Mouse (Mus musculus) heart, adult 8-10 months (tissue): ENCODE measurements at regions not wholly inside any gene's neighbourhood (a gene's known extent, or its start where the extent isn't known, plus 50 kb on each side); places are given as distances from the start of the nearest gene placed in this dataset.
A peak's percentile ranks its signal among the peaks of the same experiment; 100 is the strongest.
"Not testable (repeated sequence)": the region's sequence is repeated elsewhere in the genome, so short reads cannot be mapped to it uniquely, and the experiment has no call there.

Source experiments
- DNase-seq: peaks from one replicate; pipeline ENCODE4 v3.0.0; 2022; ENCODE audit warnings: low spot score

DNA sequence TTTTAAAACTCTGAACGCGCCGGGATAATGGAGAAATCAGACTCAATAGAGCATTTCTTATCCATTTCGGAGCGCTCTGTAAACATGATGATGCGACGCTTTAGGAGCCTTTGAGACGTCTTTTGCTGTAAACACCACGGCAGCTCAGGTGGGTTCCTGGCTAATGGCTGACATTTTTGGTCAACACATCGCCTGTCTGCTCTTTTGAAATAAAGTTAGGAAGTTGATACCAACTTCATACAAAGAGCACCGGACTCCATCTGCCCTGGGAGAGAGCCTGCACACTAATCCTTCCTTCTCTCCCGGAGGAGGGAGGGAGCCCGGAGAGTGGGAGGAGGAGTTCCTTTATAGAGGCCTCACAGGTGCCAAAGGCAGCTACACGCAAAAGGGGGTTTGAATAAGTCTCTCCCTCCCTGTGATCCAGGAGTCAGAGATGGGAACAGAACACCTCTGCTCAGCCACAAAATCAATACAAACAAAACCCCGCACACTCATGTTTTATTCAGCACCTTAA lies 63.8 kb upstream of the Srsf6 start:
- DNase-seq = no peak

GRCm38 (mm10) chr2:162866613-162867314 lies 64.6 kb upstream of the Srsf6 start:
- DNase-seq = no peak

GRCm38 (mm10) chr2:162864571-162864970 lies 66.8 kb upstream of the Srsf6 start:
- DNase-seq = no peak

DNA sequence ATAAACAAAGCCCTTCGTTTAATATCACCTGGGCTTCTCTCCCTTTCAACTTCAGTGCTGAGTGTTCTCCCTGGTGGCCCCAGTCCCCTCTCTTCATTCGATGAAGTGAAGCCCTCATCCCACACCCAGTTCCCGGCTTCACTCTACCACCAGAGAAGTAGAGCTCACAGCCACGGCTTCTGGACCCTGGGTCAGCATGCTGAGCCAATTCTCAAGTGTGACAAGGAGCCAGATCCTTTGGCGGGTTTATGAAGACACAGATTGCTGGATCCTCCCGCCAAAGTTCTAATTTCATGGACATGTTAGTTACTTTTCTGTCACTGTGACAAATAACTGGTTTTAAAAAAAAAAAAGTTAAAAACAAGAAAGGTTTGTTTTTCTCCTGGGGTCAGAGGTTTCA lies 76.7 kb upstream of the Srsf6 start:
- peak; percentile 14 for DNase-seq

DNA sequence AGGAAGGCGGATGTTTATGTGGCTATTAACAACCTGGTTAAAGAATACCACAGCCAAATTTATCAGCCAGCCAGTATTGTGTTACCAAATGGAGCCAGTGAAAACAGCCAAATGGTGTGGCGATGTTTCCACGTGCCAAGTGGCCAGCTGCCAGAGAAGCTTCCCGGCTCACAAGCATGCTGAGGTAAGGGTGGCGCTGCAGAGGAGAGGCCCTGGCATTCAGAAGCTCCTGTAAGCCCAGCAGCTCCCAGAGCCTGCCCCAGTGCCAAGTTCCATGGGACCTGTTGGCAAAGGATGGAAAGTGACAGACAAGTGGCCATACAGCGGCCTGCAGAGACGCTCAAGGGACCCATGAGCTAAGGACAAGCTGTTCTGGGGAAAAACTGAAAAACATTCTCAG lies 77.8 kb upstream of the Srsf6 start:
- DNase-seq = peak; percentile 59

DNA sequence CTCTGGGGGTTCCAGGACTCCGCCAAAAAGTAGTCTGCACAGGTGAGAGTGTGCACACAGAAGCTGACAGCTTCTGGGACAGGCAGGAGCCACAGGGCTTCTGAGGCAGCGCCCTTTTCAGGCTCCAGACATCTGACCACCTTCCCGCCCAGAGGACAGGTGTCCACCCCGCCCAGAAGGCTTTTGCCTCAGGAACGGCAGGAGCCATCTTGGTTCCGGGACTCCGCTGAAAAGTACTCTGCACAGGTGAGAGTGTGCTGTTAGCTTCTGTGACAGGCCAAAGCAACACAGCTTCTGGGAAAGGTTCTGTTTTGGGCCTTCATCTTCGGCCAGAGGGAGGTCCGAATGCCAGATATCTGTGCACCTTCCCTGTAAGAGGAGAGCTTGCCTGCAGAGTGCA lies 89.6 kb upstream of the Srsf6 start:
- not testable (repeated sequence) for DNase-seq

DNA sequence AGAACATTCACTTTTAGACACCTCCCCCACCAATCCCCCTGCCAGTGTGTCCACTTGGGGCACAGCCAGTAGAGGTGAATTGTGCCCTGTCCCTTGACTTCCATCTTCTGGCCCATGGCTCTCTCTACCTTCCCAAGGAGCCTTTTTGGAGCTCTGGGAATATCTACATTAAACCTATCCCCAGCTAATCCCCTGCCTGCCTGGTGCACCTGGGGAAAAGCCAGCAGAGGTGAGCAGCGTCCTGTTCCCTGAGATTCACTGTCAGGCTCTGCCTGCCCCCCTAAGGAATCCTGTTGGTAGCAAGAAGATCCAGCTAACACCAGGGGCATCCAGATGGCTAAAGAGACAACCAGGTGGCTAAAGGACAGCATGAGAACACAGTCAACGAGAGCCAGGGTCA lies 93.6 kb upstream of the Srsf6 start:
- no peak for DNase-seq

DNA sequence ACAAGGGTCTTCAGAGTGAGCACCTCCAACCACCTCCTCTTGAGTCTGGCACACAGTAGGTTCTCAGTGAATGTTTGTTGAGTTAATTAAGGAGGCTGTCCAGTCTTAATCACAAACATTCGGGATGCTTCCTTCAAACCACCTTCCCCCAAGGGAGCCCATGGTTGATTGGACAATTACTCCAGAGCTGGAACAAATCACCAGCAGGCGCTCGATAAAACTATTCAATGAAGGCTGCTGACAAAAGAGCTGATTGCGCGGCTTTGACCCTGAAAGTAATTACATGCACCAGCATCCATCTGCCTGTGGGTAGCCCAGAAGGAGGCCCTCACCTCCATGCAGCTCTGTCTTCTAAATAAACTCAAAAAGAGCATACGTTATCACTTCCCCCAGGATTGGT lies 97.6 kb upstream of the Srsf6 start:
- DNase-seq = no peak

GRCm38 (mm10) chr2:162818787-162819186 lies 112.5 kb upstream of the Srsf6 start:
- DNase-seq = no peak

DNA sequence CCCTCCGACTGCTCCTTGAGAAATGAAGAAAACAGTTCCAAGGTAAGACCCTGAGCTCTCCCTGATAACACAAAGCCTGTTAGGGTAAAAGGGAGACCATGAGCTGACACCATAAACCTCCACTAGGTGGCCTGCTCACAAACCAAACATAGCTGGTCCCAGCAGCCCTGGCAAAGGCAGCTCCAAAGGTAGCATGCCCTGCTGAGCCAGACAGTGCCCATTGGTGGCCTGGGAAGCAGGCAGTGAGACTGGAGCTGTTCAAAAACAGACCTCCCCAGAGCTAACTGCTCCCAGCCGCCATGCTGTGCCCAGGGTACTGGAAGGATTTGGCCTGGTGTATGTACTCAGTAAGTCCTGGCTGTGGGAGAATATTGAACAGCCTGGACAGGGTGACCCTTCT lies 117.1 kb upstream of the Srsf6 start:
- no peak for DNase-seq

- no peak for DNase-seq
Measured at GRCm38 (mm10) chr2:162807747-162808146, 123.6 kb upstream of the Srsf6 start.

GRCm38 (mm10) chr2:162796528-162796927 lies 134.8 kb upstream of the Srsf6 start:
- no peak for DNase-seq

- DNase-seq = no peak
Measured at GRCm38 (mm10) chr2:162794285-162794684, 133.3 kb upstream of the Ptprt start.

- DNase-seq = no peak
Measured at GRCm38 (mm10) chr2:162791374-162792098, 130.6 kb upstream of the Ptprt start.

- DNase-seq = no peak
Measured at GRCm38 (mm10) chr2:162784176-162784813, 123.3 kb upstream of the Ptprt start.

DNA sequence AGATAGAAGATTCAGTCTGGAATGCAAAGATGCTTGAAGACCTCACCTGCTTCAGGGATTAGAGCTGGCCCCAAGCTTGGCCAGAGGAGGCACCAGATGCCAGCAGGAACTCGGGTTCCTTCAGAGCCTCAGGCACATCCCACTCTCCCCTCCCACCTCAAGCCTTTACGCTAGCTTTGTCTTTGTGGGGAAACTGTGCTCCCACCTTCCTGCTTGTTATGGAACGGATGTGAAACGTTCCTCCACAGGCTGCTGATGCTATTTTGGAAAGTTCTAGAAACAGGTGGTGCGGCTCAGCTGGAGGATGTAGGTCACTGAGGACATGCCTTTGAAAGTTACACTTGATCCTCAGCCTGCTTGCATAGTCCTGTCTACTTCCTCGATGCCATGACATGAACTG lies 120.7 kb upstream of the Ptprt start:
- DNase-seq = no peak

DNA sequence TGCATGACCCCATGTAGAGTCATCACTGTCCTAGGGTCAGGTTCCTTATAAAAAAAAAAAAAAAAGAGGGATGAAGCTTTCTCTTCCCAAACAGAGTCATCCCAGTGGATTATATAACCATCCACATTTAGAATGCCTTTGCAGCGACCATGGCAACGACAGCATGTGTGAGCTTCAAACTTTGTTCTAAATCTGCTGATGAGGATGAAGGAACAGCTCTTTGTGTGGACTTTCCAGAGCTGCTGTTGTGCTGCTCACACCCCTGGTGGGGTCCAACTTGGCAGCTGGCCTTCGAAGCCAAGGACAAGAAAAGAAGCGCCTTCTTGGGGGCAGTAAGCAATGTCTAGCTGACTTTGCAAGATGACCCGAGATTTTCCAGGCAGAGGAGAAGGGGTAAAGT lies 115.6 kb upstream of the Ptprt start:
- DNase-seq = no peak

- no peak for DNase-seq
Measured at GRCm38 (mm10) chr2:162772520-162772919, 111.6 kb upstream of the Ptprt start.

DNA sequence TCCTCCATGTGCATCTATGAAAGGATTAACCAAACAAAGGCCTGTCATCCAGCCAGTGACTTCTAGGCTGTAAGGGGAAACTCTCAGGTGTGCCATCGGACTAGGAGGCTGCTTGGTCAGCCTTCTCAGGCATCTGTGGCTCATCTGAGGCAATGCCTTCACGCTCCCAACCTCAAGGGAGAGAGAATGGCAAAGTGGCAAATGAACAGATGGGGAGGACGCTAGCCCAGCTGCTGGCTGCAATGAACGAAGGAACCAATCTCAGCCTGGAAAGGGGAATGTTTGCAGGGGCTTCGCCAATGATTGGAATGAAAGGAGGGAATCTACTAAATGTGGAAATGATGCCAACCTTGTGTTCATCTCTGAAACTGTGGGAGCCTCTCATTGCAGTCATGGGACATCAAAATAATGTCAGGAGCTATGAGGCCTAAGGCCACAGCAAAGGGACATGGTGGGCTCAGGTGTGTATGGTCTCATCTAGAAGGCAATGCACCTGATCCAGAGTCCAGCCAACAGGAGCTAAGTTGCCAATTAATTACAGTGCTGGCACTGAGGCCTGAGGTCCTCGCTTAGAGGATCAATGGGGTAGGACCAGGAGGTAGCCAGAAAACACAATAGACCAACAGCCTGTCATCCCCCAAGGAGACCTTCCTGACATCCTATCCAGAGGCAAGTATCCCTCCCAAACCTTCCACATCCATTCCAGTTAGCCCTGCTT lies 108.9 kb upstream of the Ptprt start:
- no peak for DNase-seq

DNA sequence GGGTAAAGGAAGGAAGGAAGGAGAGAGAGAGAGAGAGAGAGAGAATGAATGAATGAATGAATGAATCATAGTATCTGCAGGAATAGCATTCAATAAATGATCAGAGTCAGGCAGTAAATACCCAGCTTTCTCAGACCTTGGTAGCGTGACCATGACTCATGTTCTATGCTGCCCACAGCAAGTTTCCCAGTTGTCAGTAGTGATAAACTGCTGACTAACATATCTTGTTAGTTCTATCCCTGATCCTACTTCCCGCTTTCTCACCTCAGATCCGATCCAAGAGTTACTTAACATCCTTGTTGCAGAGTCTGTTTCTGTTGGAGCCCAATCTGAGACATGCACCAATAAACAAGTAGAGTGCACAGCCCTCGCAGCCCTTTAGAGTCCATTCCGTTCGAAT lies 103.1 kb upstream of the Ptprt start:
- DNase-seq = no peak

DNA sequence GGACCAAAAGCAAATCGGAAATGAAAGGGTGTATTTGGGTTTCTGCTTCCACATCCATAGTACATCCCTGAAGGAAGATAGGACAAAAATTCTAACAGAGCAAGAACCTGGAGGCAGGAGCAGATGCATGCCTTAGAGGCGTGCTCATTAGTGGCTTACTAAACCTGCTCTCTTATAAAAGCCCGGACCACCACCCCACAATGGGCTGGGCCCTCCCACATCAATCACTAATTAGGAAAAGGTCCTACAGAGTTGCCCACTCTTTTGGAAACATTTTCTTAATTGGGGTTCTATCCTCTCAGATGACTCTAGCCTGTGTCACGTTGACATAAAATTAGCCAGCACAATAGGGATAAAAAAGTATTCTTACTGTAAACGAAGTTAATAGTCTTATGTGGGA lies 79.6 kb upstream of the Ptprt start:
- DNase-seq = no peak

DNA sequence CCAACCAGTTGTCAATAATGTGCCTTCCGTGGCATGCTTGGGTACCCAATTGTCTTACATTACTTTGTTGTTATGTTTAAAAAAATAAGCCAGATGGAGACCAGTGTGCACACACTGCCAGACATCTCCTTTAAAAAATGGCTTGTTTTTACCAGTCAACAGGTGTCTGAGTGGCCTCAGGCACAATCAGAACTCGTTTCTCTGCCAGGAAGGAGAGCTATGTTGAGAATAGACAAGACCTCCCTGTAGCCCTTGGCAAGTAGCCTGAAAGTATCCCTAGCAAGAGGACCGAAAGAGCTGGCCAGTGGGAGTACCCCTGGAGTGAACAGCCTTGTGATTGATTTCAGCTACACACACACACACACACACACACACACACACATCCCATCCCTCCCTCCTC lies 74.8 kb upstream of the Ptprt start:
- DNase-seq = no peak
